Mouse (Mus musculus) induced T-regulatory cell, adult 2 months (primary cell): ENCODE data around the gene Fn1.

Experiments used
- DNase-seq: peaks from one replicate; pipeline ENCODE4 v3.0.0-alpha.2; 2012; ENCODE audit warnings: low read depth

Gene Fn1

GRCm38 (mm10) chr1:71650741-71651140 is 2.3 kb downstream of the Fn1 start:
- no peak for DNase-seq

- DNase-seq: no peak
These were observed 4.8 kb downstream of the Fn1 start for GRCm38 (mm10) chr1:71648166-71648565.

GRCm38 (mm10) chr1:71646774-71647173 is 6.2 kb downstream of the Fn1 start:
- DNase-seq: no peak

GRCm38 (mm10) chr1:71645999-71646398 is 7.0 kb downstream of the Fn1 start:
- no peak for DNase-seq

GRCm38 (mm10) chr1:71645466-71645865 is 7.5 kb downstream of the Fn1 start:
- no peak for DNase-seq

- no peak for DNase-seq
These were observed 10.2 kb downstream of the Fn1 start for GRCm38 (mm10) chr1:71642794-71643193.

GRCm38 (mm10) chr1:71641206-71641605 is 11.8 kb downstream of the Fn1 start:
- DNase-seq: no peak

- DNase-seq: no peak
These were observed 12.8 kb downstream of the Fn1 start for GRCm38 (mm10) chr1:71640157-71640556.

- DNase-seq: no peak
These were observed 16.3 kb downstream of the Fn1 start for GRCm38 (mm10) chr1:71636665-71637064.

GRCm38 (mm10) chr1:71636116-71636515 is 16.9 kb downstream of the Fn1 start:
- no peak for DNase-seq

- DNase-seq: no peak
These were observed 17.6 kb downstream of the Fn1 start for GRCm38 (mm10) chr1:71635101-71636014.

- no peak for DNase-seq
These were observed 18.5 kb downstream of the Fn1 start for GRCm38 (mm10) chr1:71634471-71634981.

GRCm38 (mm10) chr1:71632387-71632786 is 20.6 kb downstream of the Fn1 start:
- no peak for DNase-seq

- no peak for DNase-seq
These were observed 21.2 kb downstream of the Fn1 start for GRCm38 (mm10) chr1:71631811-71632210.

GRCm38 (mm10) chr1:71630243-71630642 is 22.8 kb downstream of the Fn1 start:
- no peak for DNase-seq

GRCm38 (mm10) chr1:71623625-71624024 is 29.4 kb downstream of the Fn1 start:
- DNase-seq: no peak

- DNase-seq: no peak
These were observed 31.5 kb downstream of the Fn1 start for GRCm38 (mm10) chr1:71621526-71621925.

- DNase-seq: no peak
These were observed 38.3 kb downstream of the Fn1 start for GRCm38 (mm10) chr1:71614545-71615246.

- DNase-seq: no peak
These were observed 40.7 kb downstream of the Fn1 start for GRCm38 (mm10) chr1:71612256-71612655.

GRCm38 (mm10) chr1:71609916-71610315 is 43.1 kb downstream of the Fn1 start:
- DNase-seq: no peak

- DNase-seq: no peak
These were observed 43.8 kb downstream of the Fn1 start for GRCm38 (mm10) chr1:71609057-71609775.

GRCm38 (mm10) chr1:71606600-71607325 is 46.2 kb downstream of the Fn1 start:
- DNase-seq: no peak
